Mouse (Mus musculus) thymus, postnatal 36 days (tissue): ENCODE measurements around the gene Kcp.

Source experiments
- DNase-seq, 2 experiments: peaks; one replicate each; pipeline ENCODE4 v3.0.0; 2022; ENCODE audit warnings: mixed read lengths in 2 of 2

Gene Kcp

DNA sequence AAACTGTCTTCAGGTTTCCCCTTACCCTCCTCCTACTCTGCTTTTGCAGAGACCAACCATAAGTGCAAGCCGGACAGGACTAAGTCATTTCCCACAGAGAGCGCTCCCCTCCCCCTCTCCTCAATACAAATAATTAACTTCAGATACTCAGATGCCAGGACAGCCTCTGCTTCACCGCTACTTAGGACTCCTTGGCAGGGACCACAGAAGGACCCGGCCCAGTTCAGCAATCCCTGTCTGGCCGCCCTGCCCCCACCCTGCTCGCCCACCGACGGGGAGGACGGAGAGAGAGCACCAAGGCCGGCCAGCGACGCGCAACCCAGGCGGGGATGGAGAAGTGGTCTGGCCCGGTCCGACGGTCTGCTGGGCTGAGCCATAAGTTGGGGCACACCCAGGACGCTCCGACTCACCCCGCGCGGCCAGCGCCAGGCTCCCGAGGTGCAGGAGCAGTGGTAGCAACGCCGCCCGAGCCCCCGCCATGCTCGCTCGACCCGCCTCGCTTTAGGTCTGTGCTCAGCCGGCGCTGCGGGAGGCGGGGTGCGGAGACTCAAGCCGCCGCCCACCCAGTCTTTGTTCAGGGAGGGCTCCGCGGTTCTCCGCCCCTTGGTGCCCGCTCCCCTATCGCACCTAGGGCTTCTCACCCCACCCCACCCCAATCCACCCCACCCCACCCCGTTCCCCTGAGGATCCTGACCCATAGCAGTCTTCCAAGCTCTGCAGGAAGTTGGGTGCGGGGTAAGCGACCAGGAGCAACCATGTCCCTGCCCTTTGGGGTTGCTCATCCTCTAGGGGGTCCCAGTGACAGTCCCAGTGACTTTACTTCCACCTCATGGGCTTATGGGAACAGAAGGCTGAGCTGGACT is at the start of gene Kcp:
TSS of gene Kcp (minus strand) at position 506 of the 863 bp plus-strand sequence.
- DNase-seq: no peak

DNA sequence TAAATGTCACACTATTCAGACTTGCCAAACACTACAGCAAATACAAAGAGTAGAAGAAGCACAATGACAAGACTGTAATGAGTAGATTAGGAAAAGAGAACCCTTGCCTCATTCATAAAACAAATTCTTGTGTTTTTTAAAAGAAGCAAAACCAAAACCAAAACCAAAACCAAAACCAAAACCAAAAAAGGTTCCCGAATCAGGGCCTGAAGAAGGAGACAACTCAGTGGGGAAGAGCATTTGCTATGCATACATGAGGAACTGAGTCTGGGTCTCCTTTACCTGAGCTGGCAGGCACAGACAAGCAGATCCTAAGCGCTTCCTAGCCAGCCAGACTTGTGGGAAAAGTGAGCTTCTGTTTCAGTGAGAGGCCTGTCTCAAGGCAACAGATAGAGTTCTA is 49.4 kb upstream of the Kcp start:
- no peak for DNase-seq

DNA sequence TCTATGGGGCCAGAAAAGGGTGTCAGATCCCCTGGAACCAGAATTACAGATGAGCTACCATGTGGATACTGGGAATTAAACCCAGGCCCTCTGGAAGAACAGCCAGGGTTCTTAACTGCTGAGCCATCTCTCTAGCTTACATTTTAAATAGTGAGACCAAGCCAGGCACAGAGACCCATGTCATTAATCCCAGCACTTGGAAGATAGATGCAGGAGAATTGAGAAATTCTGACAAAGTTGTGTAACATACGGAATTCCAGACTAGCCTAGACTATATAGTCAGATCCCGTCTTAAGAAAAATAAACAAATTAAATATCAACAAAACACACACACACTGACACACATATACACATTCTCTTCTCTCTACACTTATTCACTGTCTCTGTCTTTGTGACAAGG is 44.8 kb upstream of the Kcp start:
- no peak for DNase-seq

GRCm38 (mm10) chr6:29548086-29548485 is 40.3 kb upstream of the Kcp start:
- no peak for DNase-seq

DNA sequence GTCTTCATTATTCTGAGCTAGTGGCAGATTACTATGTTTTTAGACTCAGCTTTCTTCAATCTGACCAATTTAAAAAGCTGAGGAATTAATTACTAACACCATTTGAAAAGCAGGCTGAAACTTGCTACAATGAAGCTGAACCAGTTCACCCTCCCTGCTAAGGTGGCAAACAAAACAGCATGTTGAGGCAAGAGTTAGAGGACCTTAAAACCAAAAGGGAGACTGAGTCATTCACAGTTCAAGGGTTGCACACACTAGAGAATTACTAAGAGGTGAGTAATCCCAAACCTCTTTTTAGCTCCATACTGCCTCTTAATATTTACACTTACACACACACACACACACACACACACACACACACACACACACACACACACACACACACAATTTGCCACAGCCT is 39.8 kb upstream of the Kcp start:
- DNase-seq: no peak

- no peak for DNase-seq
Measured at GRCm38 (mm10) chr6:29545611-29546010, 37.9 kb upstream of the Kcp start.

DNA sequence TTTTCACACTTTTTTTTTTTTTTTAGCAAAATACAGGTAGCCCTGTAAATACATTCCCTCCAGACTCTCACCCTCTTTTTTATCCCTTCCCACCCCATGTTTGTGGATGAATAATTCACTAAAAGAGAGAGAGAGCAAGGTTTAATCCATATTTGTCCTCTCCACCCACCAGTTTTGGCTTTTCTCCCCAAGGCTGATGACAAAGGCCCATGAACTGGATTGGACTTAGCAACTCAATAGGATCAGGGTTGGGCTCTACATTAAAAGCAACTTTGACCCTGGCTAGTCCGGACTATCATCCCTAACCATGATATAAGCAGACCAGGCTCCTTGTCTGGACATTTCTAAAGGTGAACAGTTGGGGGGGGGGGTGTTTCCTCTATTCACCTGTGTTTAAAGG is 33.2 kb upstream of the Kcp start:
- no peak for DNase-seq

DNA sequence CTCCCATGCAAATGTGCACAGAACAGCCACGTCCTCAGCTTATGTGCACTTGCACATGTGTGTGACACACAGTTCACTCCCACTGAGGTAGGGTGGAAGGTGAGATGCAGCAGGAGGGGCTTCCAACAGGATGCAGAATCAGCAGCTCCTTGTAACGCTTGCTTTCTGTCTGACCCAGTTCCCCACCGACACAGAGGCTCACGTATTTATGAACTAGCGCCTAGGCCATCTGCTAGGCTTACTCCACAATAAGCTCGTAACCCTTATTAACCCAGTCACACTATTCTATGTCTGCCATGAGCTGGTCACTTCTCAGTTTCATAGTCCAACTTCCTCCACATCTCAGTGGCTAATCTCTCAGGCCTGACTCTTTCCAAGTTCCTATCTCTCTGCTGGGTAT is 32.5 kb upstream of the Kcp start:
- DNase-seq: no peak

- DNase-seq: no peak
Measured at GRCm38 (mm10) chr6:29539502-29539901, 31.8 kb upstream of the Kcp start.

DNA sequence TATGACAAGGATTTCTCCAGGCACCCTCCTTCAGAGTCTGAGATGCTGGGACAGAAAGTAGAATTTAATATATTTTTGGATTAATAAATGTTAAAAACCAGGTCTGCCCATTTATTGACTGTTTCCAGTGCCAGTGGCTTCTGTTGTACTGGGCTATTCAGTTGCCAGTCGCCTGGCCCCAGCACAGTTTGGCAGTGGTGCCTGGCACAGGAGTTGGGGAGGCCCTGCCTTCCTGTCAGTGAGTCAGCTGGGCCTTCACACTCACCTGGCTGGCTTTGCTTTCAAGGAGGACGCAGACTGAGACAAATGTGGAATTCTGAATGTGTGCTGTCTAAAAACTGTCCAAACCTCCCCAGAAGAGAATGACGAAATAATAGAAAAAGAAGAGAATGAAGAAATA is 29.5 kb upstream of the Kcp start:
- no peak for DNase-seq

- DNase-seq: no peak
Measured at GRCm38 (mm10) chr6:29536651-29537193, 29.0 kb upstream of the Kcp start.

GRCm38 (mm10) chr6:29535316-29535715 is 27.6 kb upstream of the Kcp start:
- no peak for DNase-seq

GRCm38 (mm10) chr6:29530050-29530449 is 22.3 kb upstream of the Kcp start:
- DNase-seq: no peak

DNA sequence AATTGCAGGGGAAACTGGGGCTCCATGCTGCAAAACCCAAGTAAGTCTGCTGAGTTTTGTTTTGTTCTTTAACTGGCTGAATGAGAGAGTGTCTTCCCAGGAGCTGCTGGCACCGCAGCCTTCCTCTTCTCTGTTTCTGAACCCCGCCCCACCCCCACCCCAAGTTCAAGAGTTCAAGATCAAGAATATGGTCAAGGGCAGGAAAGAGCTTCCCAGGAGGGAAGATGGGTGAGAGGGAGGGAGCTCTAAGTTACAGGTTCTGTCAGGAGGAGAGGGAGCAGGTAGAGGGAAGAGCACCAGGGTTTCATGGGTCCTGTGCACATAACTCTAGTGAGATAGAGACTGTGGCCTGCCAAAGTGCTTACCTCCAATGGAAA is 21.7 kb upstream of the Kcp start:
- no peak for DNase-seq

GRCm38 (mm10) chr6:29528561-29529443 is 21.1 kb upstream of the Kcp start:
- no peak for DNase-seq

- DNase-seq: no peak
Measured at GRCm38 (mm10) chr6:29528165-29528505, 20.4 kb upstream of the Kcp start.

- DNase-seq: no peak
Measured at GRCm38 (mm10) chr6:29527361-29528164, 19.8 kb upstream of the Kcp start.

DNA sequence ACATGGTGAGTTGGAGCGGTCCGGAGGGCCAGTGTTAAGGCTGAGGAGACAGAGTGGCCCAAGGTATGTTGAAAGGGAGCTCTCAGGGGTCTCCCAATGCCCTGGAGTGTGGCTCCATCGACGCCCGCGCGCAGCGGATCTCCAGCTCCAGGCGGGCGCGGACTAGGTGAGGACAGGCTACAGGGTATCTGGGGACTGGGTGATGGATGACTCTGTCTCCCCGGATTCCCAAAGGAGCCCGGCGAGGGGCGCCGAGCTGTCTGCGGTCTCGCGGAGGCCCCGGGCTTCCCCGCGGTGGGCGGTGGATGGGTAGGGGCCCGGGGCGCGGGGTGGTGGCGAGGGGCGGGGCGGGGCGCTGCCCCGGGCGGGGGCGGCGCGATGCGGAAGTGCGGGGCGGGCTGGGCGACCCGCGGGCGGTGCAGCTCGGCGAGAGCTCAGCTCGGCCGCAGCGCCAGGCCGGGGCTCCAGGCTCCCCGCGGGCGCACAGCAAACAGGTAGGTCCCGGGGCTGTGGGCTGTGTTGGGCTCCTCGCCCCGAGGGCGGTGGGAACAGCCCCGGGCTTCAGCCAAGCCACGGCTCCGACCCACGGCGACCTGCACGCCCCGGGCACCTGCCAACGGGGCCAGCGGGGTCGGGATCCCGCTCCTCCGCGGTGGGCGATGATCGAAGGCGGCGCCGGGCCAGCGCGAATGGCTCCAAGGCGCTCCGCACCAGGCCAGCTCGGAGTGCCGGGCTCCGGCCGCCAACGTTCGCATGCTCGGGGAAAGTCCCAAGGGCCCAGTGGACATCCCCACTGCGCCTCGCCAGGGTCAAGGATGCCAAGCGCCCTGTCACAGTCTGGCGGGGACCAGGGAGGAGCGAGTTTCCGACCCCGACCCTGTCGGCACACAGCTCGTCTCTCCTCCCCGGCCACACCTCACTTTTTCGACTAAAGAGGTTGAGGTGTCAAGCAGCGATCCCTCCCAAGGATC is 18.8 kb upstream of the Kcp start, which contains the start of gene Irf5:
TSS of gene Irf5 (plus strand) at position 345 of the 971 bp plus-strand sequence.
- DNase-seq: peak; percentile 44 to 51

GRCm38 (mm10) chr6:29525256-29525655 is 17.5 kb upstream of the Kcp start:
- peak in 1 of 2 experiments; percentile 27 for DNase-seq

DNA sequence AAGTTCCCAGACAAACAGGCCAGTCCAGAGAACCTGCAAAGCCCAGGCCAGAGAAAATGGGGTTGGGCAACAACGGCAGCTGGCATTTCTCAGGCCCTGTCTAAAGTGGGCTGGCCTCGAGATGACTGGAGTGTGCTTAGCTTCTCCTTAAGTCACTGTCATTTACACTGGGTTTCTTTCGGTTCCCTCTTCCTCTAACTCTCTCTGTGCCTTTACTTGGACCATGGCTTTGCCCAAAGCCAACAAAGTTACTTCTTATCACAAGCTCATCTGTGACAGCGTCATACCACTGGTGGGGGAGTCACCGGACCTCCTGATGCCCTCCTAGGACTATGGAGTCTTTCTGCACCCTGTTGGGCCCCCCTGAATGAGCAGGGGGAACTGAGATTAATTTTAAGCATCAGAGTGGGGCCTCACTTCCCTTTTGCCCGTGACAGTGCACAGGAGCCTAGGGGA is 16.3 kb upstream of the Kcp start:
- DNase-seq: no peak

- no peak for DNase-seq
Measured at GRCm38 (mm10) chr6:29523301-29524033, 15.7 kb upstream of the Kcp start.
